Mouse (Mus musculus): ENCODE results near the gene Ankrd10. TPM values are rescaled to one million over a fixed set of nuclear protein-coding genes. Genes with fewer than 3 reads are reported as not detected.
"Not testable (repeated sequence)": the region's sequence is repeated elsewhere in the genome, so short reads cannot be mapped to it uniquely, and the experiment has no call there.

The Ankrd10 gene
- total RNA-seq, 1 experiment from 2014 or later, result 48.7 TPM

DNA sequence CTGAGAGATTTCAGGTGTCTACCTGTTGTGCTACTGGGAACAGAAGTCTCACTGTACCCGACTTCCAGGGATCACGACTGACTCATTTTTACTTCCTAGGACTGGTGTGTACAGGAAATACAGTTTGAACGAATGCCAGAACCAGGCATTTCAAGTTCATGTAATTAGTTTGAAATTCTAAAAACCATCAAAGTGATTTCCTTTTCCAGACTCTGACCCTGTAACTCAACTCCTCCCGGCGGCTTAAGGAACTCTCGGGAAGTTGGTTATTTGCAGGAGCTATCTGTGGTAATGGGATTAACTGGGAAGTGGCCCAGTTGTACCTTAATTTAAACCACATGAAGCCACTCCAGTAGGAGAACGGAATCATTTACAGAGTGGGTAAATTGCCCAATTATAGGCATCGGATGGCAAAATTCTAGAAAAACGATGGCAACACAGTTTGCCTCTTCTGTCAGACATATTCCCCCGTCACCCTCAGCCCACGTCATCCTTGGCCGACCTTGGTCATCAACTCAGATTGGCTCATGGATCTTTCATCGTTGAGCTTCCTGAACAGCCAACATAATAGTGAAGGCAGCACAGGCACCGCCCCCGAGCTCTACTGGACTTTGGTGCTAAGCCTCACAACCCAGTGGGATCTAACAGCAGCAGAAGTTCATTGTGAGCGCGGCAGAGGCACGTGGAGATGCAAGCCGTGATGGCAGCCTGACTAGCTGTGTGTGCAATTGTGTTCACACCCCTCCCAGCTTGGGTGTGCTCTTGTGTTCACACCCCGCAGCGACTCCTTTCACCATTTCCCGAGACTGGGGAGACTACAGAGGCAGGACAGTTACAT is 66.1 kb downstream of the Ankrd10 start:
- no peak for ATAC-seq (replicated peaks; ENCODE audit: insufficient number of reproducible peaks, low FRiP score, low TSS enrichment, poor library complexity, severe bottlenecking)

DNA sequence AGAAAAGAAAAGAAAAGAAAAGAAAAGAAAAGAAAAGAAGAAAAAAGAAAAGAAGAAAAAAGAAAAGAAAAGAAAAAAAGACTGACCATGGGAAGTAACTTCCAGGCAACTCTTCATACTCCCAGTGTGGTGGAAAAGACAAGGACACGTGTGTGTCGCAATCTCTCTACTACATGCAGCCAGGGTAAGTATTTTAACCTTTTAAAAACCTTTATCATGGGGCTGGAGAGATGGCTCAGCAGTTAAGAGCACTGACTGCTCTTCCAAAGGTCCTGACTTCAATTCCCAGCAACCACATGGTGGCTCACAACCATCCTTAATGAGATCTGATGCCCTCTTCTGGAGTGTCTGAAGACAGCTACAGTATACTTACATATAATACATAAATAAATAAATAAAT is 67.4 kb downstream of the Ankrd10 start:
- ATAC-seq (replicated peaks; ENCODE audit: insufficient number of reproducible peaks, low FRiP score, low TSS enrichment, poor library complexity, severe bottlenecking), result not testable (repeated sequence)

DNA sequence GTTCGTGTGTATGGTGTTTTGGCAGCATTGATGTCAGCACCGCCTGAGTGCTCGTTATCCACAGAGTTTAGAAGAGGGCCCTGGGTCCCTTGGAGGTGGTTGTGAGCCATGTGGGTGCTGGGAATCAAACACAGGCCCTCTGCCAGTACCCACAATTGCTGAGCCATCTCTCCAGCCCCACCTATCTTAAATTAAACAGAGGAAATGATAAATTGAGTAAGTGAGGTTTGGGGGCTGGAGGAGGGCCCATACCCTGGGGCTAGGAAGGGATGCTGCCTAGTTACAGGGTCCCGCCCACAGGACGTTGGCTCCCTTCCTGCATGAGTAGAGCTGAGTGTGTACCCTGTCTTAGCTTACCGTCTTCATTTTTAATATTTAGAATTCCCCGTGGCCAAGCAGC is 70.8 kb downstream of the Ankrd10 start:
- no peak for ATAC-seq (replicated peaks; ENCODE audit: insufficient number of reproducible peaks, low FRiP score, low TSS enrichment, poor library complexity, severe bottlenecking)

DNA sequence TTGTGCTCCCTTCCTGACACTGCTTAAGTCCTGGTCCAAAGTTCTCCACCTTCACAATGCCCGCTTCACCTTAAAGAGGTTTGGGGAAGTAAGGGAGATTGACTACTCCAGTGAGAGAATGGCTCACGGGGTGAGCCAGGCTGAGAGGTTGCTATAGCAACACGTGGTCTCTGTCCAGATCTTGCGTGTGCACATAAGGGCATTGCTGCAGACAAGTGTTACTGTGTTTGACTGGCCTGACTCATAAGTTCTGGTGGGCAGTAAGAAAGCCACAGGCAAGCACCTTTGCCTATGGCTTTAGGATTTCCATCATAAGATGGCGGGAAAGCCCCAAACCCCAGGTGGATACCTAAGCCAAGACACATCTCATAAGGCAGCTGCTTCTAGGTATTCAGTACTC is 71.3 kb downstream of the Ankrd10 start:
- no peak for ATAC-seq (replicated peaks; ENCODE audit: insufficient number of reproducible peaks, low FRiP score, low TSS enrichment, poor library complexity, severe bottlenecking)

Other genes starting within 250 kb of the Ankrd10 start
- gene Rab20, start 157.0 kb downstream of the Ankrd10 start, total RNA-seq (2017), result 11.7 to 33.0 TPM (median 18.9 TPM) in 3 replicates
- gene Naxd, start 138.3 kb downstream of the Ankrd10 start, total RNA-seq (2017), result 27.9 to 51.1 TPM (median 46.4 TPM) in 3 replicates
- gene Cars2, start 85.0 kb downstream of the Ankrd10 start, total RNA-seq (2017), result 18.3 to 33.8 TPM (median 30.6 TPM) in 3 replicates
- 69.1 to 75.3 TPM (median 75.0 TPM) in 3 replicates for gene Ing1, start 80.2 kb downstream of the Ankrd10 start, total RNA-seq (2017)
- not detected in 3 replicates for gene 1700016D06Rik, start 65.3 kb upstream of the Ankrd10 start, total RNA-seq (2017)
- gene Arhgef7, start 92.0 kb upstream of the Ankrd10 start, total RNA-seq (2017), result 24.6 to 43.1 TPM (median 27.3 TPM) in 3 replicates
- not detected in 3 replicates for gene Tex29, start 204.7 kb upstream of the Ankrd10 start, total RNA-seq (2017)